Comparison of ENCODE assay signal across 24 mouse cellular contexts in genomic region chr1:37242253-37242652, GRCm38 (mm10). TPM values are rescaled to one million over a fixed set of nuclear protein-coding genes. Genes with fewer than 3 reads are reported as not detected.
A peak's percentile ranks its signal among the peaks of the same experiment; 100 is the strongest.
DNase-seq lines count a peak whose midpoint lies in the region; ATAC-seq and TF ChIP-seq lines count a peak whose summit lies in the region.
"Had no signal": no experiment of that assay in that cellular context is flagged by ENCODE, and none has a peak within 500 bp of the region (broad histone marks: within the 10 kb centered on the region; RNA-seq: fewer than 3 reads in every experiment).

No protein-coding gene starts in this region.

- H3K9ac ChIP-seq in CH12.LX (ENCODE audit: insufficient read depth, low read depth), result no peak overlapping the region
- no peak overlapping the region for H3K9ac ChIP-seq in midbrain, postnatal 0 days (replicated peaks; ENCODE audit: low read length, poor library complexity, severe bottlenecking)
- H3K9ac ChIP-seq: embryonic facial prominence, embryonic 12.5 days; forebrain, embryonic 13.5 days; forebrain, embryonic 15.5 days; forebrain, postnatal 0 days had no signal

- no peak for TF ChIP-seq EP300 in CH12.LX (IDR thresholded peaks at IDR 0.05; ENCODE audit: low read length)

- dilution Hi-C loops in CH12.LX (cut with MboI; ENCODE audit: extremely low pct_ligation_motif_present, extremely low pct_unique_long_range_greater_than_20kb, low sequenced_read_pairs), result no loop called here

- no peaks in the 10 kb centered on the region for H3K79me2 ChIP-seq in CH12.LX (replicated peaks; ENCODE audit: control insufficient read depth, extremely low read depth, insufficient read depth, poor library complexity, severe bottlenecking)

- DNase-seq in heart, embryonic 10.5 days (ENCODE audit: low spot score), result peak; percentile 59
- no peak for DNase-seq in heart, adult 8-10 months (ENCODE audit: low spot score)
- DNase-seq in CH12.LX (ENCODE audit: extremely low read depth), result peak; percentile 18
- DNase-seq in splenic B cell, adult 2 months (ENCODE audit: low read depth, low spot score), result peak; percentile 31
- DNase-seq in ovary, postnatal 10 days (ENCODE audit: low spot score), result no peak
- DNase-seq in midbrain, postnatal 0 days (ENCODE audit: low spot score), result no peak
- DNase-seq: adrenal gland, adult 8-10 months; adrenal gland, postnatal 14 days; adrenal gland, postnatal 36 days; cerebellum, adult 11-12 months; cerebellum, adult 2 months; cerebellum, adult 9-10 months; cerebellum, postnatal 10 days; cerebellum, postnatal 25 days; forebrain, postnatal 0 days had no signal

- no peak overlapping the region for H3K4me3 ChIP-seq in heart, embryonic 10.5 days
- H3K4me3 ChIP-seq in CH12.LX (replicated peaks in 1 of 3; ENCODE audit: low read depth in 2 of 3, low read length in 2 of 3, poor library complexity in 1 of 3), result no peak overlapping the region
- no peak overlapping the region for H3K4me3 ChIP-seq in midbrain, postnatal 0 days (ENCODE audit: low read depth, low read length)
- H3K4me3 ChIP-seq: embryonic facial prominence, embryonic 10.5 days; embryonic facial prominence, embryonic 12.5 days; forebrain, embryonic 13.5 days; forebrain, embryonic 15.5 days had no signal

- no peaks in the 10 kb centered on the region for H3K4me1 ChIP-seq in heart, embryonic 10.5 days
- H3K4me1 ChIP-seq in CH12.LX (ENCODE audit: control insufficient read depth in 1 of 2, insufficient read depth in 2 of 2), result no peaks in the 10 kb centered on the region
- H3K4me1 ChIP-seq in midbrain, postnatal 0 days (ENCODE audit: insufficient read depth, low read length), result no peaks in the 10 kb centered on the region
- H3K4me1 ChIP-seq: forebrain, embryonic 15.5 days had no signal

- H3K36me3 ChIP-seq in heart, embryonic 10.5 days, result no peaks in the 10 kb centered on the region
- no peaks in the 10 kb centered on the region for H3K36me3 ChIP-seq in CH12.LX (replicated peaks in 1 of 2; ENCODE audit: control insufficient read depth in 1 of 2, insufficient read depth in 1 of 2, low read length in 1 of 2)
- no peaks in the 10 kb centered on the region for H3K36me3 ChIP-seq in splenic B cell, adult 2 months (ENCODE audit: control insufficient read depth, insufficient read depth, low read length, poor library complexity, severe bottlenecking)
- H3K36me3 ChIP-seq in midbrain, postnatal 0 days (ENCODE audit: insufficient read depth, low read length), result no peaks in the 10 kb centered on the region
- H3K36me3 ChIP-seq: embryonic facial prominence, embryonic 10.5 days; embryonic facial prominence, embryonic 12.5 days; forebrain, embryonic 15.5 days had no signal

- 70% methylated on average over 8 of the region's 8 CpGs for WGBS in heart, embryonic 10.5 days
- 74% methylated on average over 8 of the region's 8 CpGs for whole genome bisulfite sequencing in midbrain, postnatal 0 days

- no peak for TF ChIP-seq CTCF in CH12.LX (conservative IDR thresholded peaks at IDR 0.05 in 1 of 2, IDR thresholded peaks at IDR 0.05 in 1 of 2; ENCODE audit: low read depth in 2 of 2, low read length in 2 of 2)
- no peak for TF ChIP-seq CTCF in midbrain, postnatal 0 days (IDR thresholded peaks at IDR 0.05)

- ATAC-seq in midbrain, postnatal 0 days (ENCODE audit: low FRiP score), result no peak
- ATAC-seq: activated CD4-positive, CD25-positive, alpha-beta regulatory T cell, adult 4 months; CD4-positive, CD25-positive, alpha-beta regulatory T cell, adult 4 months; forebrain, embryonic 13.5 days; forebrain, embryonic 15.5 days; forebrain, postnatal 0 days; Patski had no signal

- TF ChIP-seq POLR2A in CH12.LX (IDR thresholded peaks at IDR 0.05; ENCODE audit: low read depth, low read length), result no peak

- no peak overlapping the region for H3K27ac ChIP-seq in heart, embryonic 10.5 days
- no peak overlapping the region for H3K27ac ChIP-seq in CH12.LX (ENCODE audit: insufficient read depth, low read depth)
- no peak overlapping the region for H3K27ac ChIP-seq in midbrain, postnatal 0 days (ENCODE audit: low read depth, low read length)
- H3K27ac ChIP-seq: embryonic facial prominence, embryonic 10.5 days; embryonic facial prominence, embryonic 12.5 days; forebrain, embryonic 13.5 days; forebrain, embryonic 15.5 days had no signal

- no peaks in the 10 kb centered on the region for H3K9me3 ChIP-seq in heart, embryonic 10.5 days
- no peaks in the 10 kb centered on the region for H3K9me3 ChIP-seq in CH12.LX (replicated peaks; ENCODE audit: low read length)
- no peaks in the 10 kb centered on the region for H3K9me3 ChIP-seq in midbrain, postnatal 0 days (ENCODE audit: low read length)
- H3K9me3 ChIP-seq: embryonic facial prominence, embryonic 10.5 days; embryonic facial prominence, embryonic 12.5 days; forebrain, embryonic 15.5 days had no signal

- no peak for TF ChIP-seq RAD21 in CH12.LX (IDR thresholded peaks at IDR 0.05; ENCODE audit: low read depth, low read length)

- H3K4me2 ChIP-seq in CH12.LX (ENCODE audit: insufficient read depth, low read depth, poor library complexity, severe bottlenecking), result no peak overlapping the region
- H3K4me2 ChIP-seq in midbrain, postnatal 0 days (ENCODE audit: low read depth, low read length, poor library complexity, severe bottlenecking), result no peak overlapping the region
- H3K4me2 ChIP-seq: embryonic facial prominence, embryonic 12.5 days; forebrain, embryonic 13.5 days; forebrain, embryonic 15.5 days had no signal

- in situ Hi-C loops in CH12.LX (cut with MboI; ENCODE audit: low pct_ligation_motif_present, low pct_unique_long_range_greater_than_20kb, low sequenced_read_pairs), result loop anchor here (10.0 to 25.0 kb wide), 2 partner anchors 330 to 457 kb away; no protein-coding TSS in a partner anchor

- H3K27me3 ChIP-seq in heart, embryonic 10.5 days (ENCODE audit: insufficient read depth, poor library complexity, severe bottlenecking), result no peaks in the 10 kb centered on the region
- no peaks in the 10 kb centered on the region for H3K27me3 ChIP-seq in CH12.LX (replicated peaks)
- H3K27me3 ChIP-seq in splenic B cell, adult 2 months (ENCODE audit: control insufficient read depth, insufficient read depth, low read length, poor library complexity, severe bottlenecking), result no peaks in the 10 kb centered on the region
- no peaks in the 10 kb centered on the region for H3K27me3 ChIP-seq in midbrain, postnatal 0 days (ENCODE audit: insufficient read depth, low read length)
- H3K27me3 ChIP-seq: embryonic facial prominence, embryonic 12.5 days; forebrain, embryonic 13.5 days; forebrain, embryonic 15.5 days had no signal

TF ChIP-seq in CH12.LX, 34 proteins besides CTCF, POLR2A, EP300 and RAD21:
- TF ChIP-seq MAFK (IDR thresholded peaks at IDR 0.05; ENCODE audit: insufficient replicate concordance, low read length), result no peak
TF ChIP-seq in CH12.LX: peak in this region for 0.

RNA-seq across cellular contexts. Expression of gene Cnga3, which starts 28.0 kb away (rescaled TPM):
- polyA plus RNA-seq in heart, embryonic 10.5 days (2016; fragmentation: Nextera tagmentation; extraction: Ambion mirVana), result 0.08 TPM in 1 of 2 replicates, not detected in the other
- 1 to 10 TPM; 1.9 to 2.6 (median 2.3) TPM for total RNA-seq in heart, adult 8-10 months (2022)
- total RNA-seq in CH12.LX (2012; rRNA removed), result 0.04 and 0.08 TPM in 2 replicates
- 0.22 and 0.30 TPM in 2 replicates for total RNA-seq in CH12.LX (2014; rRNA removed)
- 0.31 and 0.36 TPM in 2 replicates for polyA plus RNA-seq in CH12.LX (2012; ENCODE audit: insufficient read length, low read depth)
- 0.71 and 0.90 TPM in 2 replicates for total RNA-seq in midbrain, postnatal 0 days (2014; rRNA removed)
- polyA plus RNA-seq in midbrain, postnatal 0 days (2015; fragmentation: Nextera tagmentation; extraction: Ambion mirVana), result 0.42 and 0.62 TPM in 2 replicates
- polyA plus RNA-seq: activated CD4-positive, CD25-positive, alpha-beta regulatory T cell, adult 4 months; cortical plate, adult 2 months; embryonic facial prominence, embryonic 10.5 days; embryonic facial prominence, embryonic 12.5 days; forebrain, embryonic 11.5 days; Patski had no signal

RNA-seq across cellular contexts. Expression of gene Inpp4a, which starts 57.4 kb away (rescaled TPM):
- polyA plus RNA-seq in heart, embryonic 10.5 days (2016; fragmentation: Nextera tagmentation; extraction: Ambion mirVana), result 10.5 and 13.3 TPM in 2 replicates
- 10 to 100 TPM; 19.2 to 24.3 (median 22.6) TPM for total RNA-seq in heart, adult 8-10 months (2022)
- total RNA-seq in CH12.LX (2012; rRNA removed) (7.0 TPM in 2 replicates), CH12.LX (2014; rRNA removed) (1.5 TPM in 2 replicates)
- 4.0 and 5.0 TPM in 2 replicates for polyA plus RNA-seq in CH12.LX (2012; ENCODE audit: insufficient read length, low read depth)
- total RNA-seq in midbrain, postnatal 0 days (2014; rRNA removed), result 48.8 and 64.1 TPM in 2 replicates
- 82.9 and 85.8 TPM in 2 replicates for polyA plus RNA-seq in midbrain, postnatal 0 days (2015; fragmentation: Nextera tagmentation; extraction: Ambion mirVana)

Comparison
In these comparisons a context has a peak if more than half of its experiments do, and no peak if none do; other contexts are left out.
1. DNase-seq: peak in heart, embryonic 10.5 days (single experiment), CH12.LX (single experiment) and splenic B cell, adult 2 months (single experiment); none in heart, adult 8-10 months (single experiment), ovary, postnatal 10 days (single experiment) and midbrain, postnatal 0 days (single experiment).